Mouse (Mus musculus) gastrocnemius, adult 2 months (tissue): ENCODE measurements at regions not wholly inside any gene's neighbourhood (a gene's known extent, or its start where the extent isn't known, plus 50 kb on each side); places are given as distances from the start of the nearest gene placed in this dataset.
"Not testable (repeated sequence)": the region's sequence is repeated elsewhere in the genome, so short reads cannot be mapped to it uniquely, and the experiment has no call there.

Experiments
- DNase-seq: peaks from one replicate; pipeline ENCODE4 v3.0.0; 2022
- H3K27ac ChIP-seq: fragments of 200-600 bp; 2 replicates; pipeline ENCODE4 v1.8.1; 2022; ENCODE audit warnings: mild to moderate bottlenecking
- H3K4me3 ChIP-seq: fragments of 200-600 bp; 2 replicates; pipeline ENCODE4 v1.8.1; 2022; ENCODE audit warnings: mild to moderate bottlenecking, moderate library complexity
- CTCF ChIP-seq: fragments of 200-600 bp; IDR thresholded peaks from 2 replicates; pipeline ENCODE4 v1.8.1; 2022; ENCODE audit warnings: antibody characterized with exemption, mild to moderate bottlenecking, moderate library complexity
- intact Hi-C: fragments of 180-260 bp; cut with DNase I; formaldehyde crosslinking; loops from one replicate; pipeline ENCODE4 v1.15.1; 2025

GRCm38 (mm10) chr4:114296380-114296779 is 110.1 kb upstream of the Trabd2b start:
- Histone ChIP-seq H3K4me3 (no peak overlapping the region), H3K27ac (no peak overlapping the region)
- no peak for DNase-seq
- intact Hi-C loops, result no loop called here
- no peak for TF ChIP-seq CTCF

DNA sequence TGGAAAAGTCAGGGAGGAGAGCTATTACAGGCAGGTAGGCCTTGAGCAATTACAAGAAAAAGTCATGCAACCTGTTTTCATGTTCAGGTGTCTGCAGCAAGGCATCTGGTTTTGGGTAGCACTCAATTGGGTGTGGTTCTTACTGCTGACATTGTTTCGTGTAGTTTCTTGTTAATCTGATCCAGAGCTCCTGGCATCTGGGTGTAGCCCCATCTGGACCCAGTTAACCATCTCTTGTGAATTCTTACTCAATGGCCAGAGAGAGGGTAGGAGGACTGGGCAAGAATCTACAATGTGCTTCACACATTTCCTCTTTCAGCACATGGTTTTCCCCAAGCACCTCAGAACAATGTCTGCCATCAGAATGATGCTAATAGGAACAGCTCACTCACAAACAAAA is 108.0 kb upstream of the Trabd2b start:
- H3K4me3 ChIP-seq, DNase-seq, H3K27ac ChIP-seq, intact Hi-C loops: not testable (repeated sequence)

- peak; percentile 49 for TF ChIP-seq CTCF
- H3K27ac ChIP-seq, result no peak overlapping the region
- intact Hi-C loops, result loop anchor here (10.0 kb wide), 1 partner anchor 1516 kb away; no protein-coding TSS in a partner anchor
- no peak for DNase-seq
- no peak overlapping the region for H3K4me3 ChIP-seq
Observed at GRCm38 (mm10) chr4:114300390-114301012, 106.0 kb upstream of the Trabd2b start.

GRCm38 (mm10) chr4:114304654-114305053 is 101.9 kb upstream of the Trabd2b start:
- TF ChIP-seq CTCF, result no peak
- no peak overlapping the region for H3K4me3 ChIP-seq
- intact Hi-C loops, result loop anchor here (10.0 kb wide), 1 partner anchor 1520 kb away; no protein-coding TSS in a partner anchor

GRCm38 (mm10) chr4:114307491-114307890 is 99.0 kb upstream of the Trabd2b start:
- no peak for DNase-seq
- TF ChIP-seq CTCF, result no peak
- Histone ChIP-seq H3K4me3 (no peak overlapping the region), H3K27ac (no peak overlapping the region)
- intact Hi-C loops, result loop anchor here (10.0 kb wide), 1 partner anchor 1523 kb away; no protein-coding TSS in a partner anchor

More at GRCm38 (mm10) chr4:114304654-114305053, 101.9 kb upstream of the Trabd2b start:
- no peak for DNase-seq
- no peak overlapping the region for H3K27ac ChIP-seq

- Histone ChIP-seq H3K4me3 (no peak overlapping the region), H3K27ac (no peak overlapping the region)
- peak; percentile 16 for DNase-seq
- intact Hi-C loops, result loop anchor here (10.0 kb wide), 1 partner anchor 1524 kb away; no protein-coding TSS in a partner anchor
- peak; percentile 59 for TF ChIP-seq CTCF
Observed at GRCm38 (mm10) chr4:114308518-114308917, 98.0 kb upstream of the Trabd2b start.

GRCm38 (mm10) chr4:114315051-114315450 is 91.5 kb upstream of the Trabd2b start:
- DNase-seq, result no peak
- no peak overlapping the region for H3K27ac ChIP-seq
- TF ChIP-seq CTCF, result no peak
- intact Hi-C loops, result no loop called here
- H3K4me3 ChIP-seq, result no peak overlapping the region

- DNase-seq, result no peak
- intact Hi-C loops, result no loop called here
- TF ChIP-seq CTCF, result no peak
- H3K4me3 ChIP-seq, result no peak overlapping the region
- H3K27ac ChIP-seq, result no peak overlapping the region
Observed at GRCm38 (mm10) chr4:114315556-114315955, 91.0 kb upstream of the Trabd2b start.

DNA sequence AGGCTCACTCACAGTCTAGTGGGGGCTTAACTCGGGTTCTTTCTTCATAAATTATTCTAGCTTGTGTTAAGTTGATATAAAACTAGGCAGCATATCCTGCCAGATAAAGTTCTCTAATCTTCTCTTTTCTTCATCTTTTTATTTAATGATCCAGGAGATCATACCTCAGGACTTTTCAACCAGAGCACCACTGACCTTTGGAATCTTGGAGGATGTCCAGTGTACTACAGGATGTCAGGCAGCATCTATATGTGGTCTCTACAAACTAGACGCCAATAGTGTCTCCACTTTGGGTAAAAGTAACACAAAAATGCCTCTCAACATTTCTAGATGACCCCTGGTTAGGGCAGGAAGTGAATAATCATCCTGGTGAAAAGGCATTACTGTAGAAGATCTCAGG is 89.4 kb upstream of the Trabd2b start:
- H3K4me3 ChIP-seq, result no peak overlapping the region
- intact Hi-C loops, result no loop called here
- no peak overlapping the region for H3K27ac ChIP-seq
- no peak for TF ChIP-seq CTCF
- DNase-seq, result no peak

GRCm38 (mm10) chr4:114320076-114320475 is 86.4 kb upstream of the Trabd2b start:
- Histone ChIP-seq H3K4me3 (no peak overlapping the region), H3K27ac (no peak overlapping the region)
- DNase-seq, result no peak
- intact Hi-C loops, result no loop called here
- no peak for TF ChIP-seq CTCF

- Histone ChIP-seq H3K4me3 (no peak overlapping the region), H3K27ac (no peak overlapping the region)
- no peak for TF ChIP-seq CTCF
- no peak for DNase-seq
- intact Hi-C loops, result no loop called here
Observed at GRCm38 (mm10) chr4:114321516-114322339, 84.8 kb upstream of the Trabd2b start.

DNA sequence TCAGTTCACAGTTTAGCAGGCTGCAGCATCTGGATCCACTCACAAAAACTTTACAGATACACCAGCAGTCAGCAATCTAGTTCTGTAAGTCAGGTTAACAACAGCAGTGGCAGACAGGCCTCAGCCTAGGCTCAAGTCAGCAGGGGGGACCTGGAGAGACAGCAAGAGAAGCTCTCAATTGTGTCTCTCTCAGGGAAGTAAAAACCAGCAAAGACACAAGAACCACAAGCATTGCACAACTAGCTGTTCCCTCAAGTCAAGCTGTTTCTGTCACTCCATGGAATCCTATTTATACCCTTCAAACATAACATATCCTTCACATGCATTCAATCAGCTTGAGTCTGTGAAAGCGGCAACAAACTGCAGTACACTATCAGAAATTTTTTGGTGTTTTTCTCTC is 76.5 kb upstream of the Trabd2b start:
- no peak overlapping the region for H3K27ac ChIP-seq
- DNase-seq, result no peak
- intact Hi-C loops, result no loop called here
- TF ChIP-seq CTCF, result no peak
- H3K4me3 ChIP-seq, result no peak overlapping the region

DNA sequence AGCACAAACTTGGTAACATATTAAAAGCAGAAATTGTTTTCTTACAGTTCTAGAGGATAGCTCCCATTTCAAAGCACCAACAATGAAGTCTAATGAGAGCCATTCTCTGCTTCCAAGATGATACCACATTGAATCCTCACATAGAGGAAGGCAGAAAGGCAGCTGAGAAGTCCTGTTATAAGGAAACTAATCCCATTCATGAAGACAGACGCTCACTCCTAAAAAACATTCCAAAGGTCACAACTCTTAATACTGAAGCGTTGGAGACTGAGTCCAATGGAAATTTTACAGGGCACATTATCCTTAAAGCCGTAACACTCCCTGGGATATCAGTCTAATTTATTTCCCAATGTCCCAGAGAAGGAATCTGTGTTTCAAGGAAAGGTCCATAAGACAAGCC is 75.4 kb upstream of the Trabd2b start:
- no peak for TF ChIP-seq CTCF
- intact Hi-C loops, result no loop called here

More for the DNA sequence above, 75.4 kb upstream of the Trabd2b start:
- DNase-seq, result no peak
- Histone ChIP-seq H3K27ac (no peak overlapping the region), H3K4me3 (no peak overlapping the region)
